Mouse (Mus musculus) thymus, adult 2 months (tissue): Measurements from ENCODE around the gene Hacd4.

Source experiments
- CTCF ChIP-seq: fragments of 200-500 bp; IDR thresholded peaks from 2 replicates; pipeline ENCODE4 v1.5.1; 2012; ENCODE audit warnings: mild to moderate bottlenecking, control low read depth, low read length, moderate library complexity, borderline replicate concordance; ENCODE audit not compliant: control insufficient read depth, poor library complexity, insufficient read depth; ENCODE audit errors: extremely low read depth
- POLR2A ChIP-seq: fragments of 200-500 bp; IDR thresholded peaks from 2 replicates; pipeline ENCODE4 v1.6.1; 2012; ENCODE audit warnings: mild to moderate bottlenecking, low read length, control low read depth, moderate library complexity; ENCODE audit not compliant: control insufficient read depth, poor library complexity, insufficient read depth; ENCODE audit errors: extremely low read depth

- TF ChIP-seq CTCF (no peak), POLR2A (no peak)
These were observed 41.4 kb upstream of the Hacd4 start for GRCm38 (mm10) chr4:88480130-88480529.
